Mouse (Mus musculus): ENCODE measurements around the gene Marveld3.

Marveld3 gene

DNA sequence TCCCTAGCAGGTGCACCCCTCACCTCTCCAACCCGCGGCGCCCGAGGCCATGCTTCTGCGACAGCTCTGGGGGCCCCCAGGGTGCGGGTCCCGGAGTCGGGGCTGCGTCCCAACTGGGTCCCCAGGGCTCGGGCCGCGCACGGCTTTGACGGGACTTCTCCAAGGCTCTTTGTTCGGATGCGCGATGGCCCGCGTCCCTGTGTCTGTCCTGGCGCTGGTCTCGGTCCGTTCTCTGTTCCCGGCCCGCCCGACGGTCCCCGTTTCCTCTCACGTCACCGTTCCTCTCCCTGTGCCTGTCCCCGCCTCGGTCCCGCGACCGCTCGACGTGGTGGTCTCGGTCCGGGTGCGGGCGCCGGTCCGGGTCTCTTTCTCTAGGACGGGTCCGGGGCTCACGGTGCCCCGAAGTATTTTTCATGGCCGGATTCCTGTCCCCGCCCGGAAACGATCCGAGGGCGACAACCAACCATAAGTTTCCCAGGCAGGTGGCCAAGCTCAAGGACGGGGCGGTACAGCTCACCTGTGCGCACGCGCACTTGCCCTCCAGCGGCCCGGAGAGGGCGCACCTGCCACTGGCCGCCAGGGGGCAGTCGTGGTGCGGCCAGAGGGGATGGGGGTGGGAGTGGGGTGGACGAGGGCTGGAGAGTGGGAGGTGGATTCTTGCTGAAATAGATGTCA, at the start of gene Marveld3:
Gene Marveld3 (minus strand): TSS at position 511 of the 675 bp plus-strand sequence.
- DNase-seq, result peak; percentile 91

GRCm38 (mm10) chr8:110010868-110011267, 48.9 kb upstream of the Marveld3 start:
- DNase-seq, result peak; percentile 81

- DNase-seq, result no peak
Observed at GRCm38 (mm10) chr8:110008995-110009446, 47.0 kb upstream of the Marveld3 start.

DNA sequence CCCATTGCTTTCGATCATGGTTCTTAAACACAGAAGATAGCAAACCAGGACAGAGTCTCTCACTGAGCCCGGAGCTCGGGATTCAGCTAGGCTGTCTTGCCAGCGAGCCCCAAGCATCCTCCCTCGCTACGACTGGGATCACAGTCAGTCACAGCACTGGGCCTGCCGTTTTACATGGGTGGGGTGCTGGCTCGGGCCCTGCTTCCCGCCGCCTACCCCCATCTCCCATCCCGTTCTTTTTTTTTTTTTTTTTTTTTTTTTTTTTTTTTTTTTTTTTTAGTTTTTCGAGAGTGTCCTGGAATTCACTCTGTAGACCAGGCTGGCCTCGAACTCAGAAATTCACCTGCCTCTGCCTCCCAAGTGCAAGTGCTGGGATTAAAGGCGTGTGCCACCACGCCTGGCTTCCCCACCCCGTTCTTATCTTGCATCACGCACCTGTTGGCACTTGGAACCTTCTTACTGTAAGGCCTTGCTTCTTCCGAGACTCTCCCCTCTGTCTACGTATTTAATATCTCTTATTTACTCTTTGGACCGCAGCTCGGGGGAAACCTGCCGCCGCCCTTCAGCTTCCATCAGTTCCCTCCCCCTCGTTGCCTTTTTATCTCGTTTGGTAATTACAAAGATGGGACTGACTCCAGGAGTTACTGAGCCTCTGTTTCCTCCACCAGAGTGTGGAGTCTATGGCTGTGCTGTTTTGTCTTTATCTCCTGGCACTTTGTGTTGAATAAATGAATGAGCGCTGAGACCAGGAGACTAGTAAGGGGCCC, 46.4 kb upstream of the Marveld3 start:
- DNase-seq, result peak; percentile 75

DNA sequence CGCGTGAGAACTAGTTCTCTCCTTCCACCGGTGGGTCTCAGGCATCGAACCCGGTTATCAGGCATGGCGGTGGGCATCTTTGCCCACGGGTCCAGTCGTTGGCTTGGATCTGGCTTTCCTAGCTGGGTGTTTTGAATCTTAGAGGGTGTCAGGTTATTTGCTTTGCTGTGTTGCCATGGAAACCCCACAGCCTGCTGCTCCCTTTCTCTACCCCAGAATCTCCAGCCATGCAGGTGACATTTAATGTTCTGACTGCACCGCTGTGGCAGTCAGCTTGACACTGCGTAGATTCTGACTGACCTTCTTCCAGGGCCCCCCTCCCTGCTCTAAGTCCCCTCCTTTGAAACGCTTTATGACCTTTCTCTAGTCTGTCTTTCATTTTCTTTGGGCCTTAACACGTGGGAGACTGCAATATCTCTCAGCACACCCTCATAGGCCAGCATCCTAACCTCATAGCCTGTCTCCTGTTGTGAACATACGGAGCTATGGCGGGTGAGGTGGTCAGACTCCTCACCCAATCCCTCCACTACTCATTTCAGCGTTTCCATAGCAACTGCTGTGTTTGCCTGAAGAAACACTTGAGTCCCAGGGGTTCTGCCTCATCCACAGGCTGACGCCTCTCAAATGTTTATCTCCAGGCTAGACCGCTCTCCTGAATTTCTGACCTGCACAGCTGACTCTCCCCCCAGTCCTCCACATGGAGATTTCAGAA, 44.5 kb upstream of the Marveld3 start:
- no peak for DNase-seq

DNA sequence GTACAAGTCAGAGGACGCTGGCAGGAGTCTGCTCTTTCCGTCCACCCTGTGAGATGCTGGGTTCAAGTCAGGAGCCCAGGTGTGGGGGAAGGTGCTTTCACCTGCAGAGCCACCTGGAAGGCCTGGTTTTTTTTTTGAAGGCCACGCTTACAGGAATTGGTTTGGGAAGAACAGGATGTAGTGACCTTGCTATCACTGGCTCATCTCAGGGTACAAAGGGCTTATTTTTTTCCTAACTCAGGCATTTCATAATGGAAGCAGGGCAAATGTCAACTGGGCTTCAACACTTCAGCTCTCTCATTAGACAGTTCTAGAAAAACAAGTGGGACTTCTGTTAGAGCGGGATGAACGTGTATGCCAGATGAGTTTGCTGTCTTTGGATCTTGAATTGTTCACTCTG, 42.3 kb upstream of the Marveld3 start:
- DNase-seq, result no peak

DNA sequence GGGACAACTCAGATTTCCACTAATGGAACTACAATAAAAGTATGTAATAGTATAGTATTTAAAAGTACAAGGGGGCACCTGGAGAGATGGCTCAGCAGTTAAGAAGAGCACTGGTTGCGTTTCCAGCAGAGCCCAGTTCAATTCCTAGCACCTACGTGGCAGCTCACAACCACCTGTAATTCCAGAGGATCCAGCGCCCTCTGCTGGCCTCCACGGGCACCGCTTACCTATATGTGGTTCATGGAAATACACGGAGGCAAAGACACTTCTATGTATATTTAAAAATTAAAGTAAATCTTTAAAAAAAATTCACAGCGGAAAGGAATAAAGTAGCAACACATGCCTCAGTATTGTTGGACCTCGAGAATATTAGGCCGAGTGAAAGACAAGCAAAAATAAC, 41.0 kb upstream of the Marveld3 start:
- DNase-seq, result no peak

DNA sequence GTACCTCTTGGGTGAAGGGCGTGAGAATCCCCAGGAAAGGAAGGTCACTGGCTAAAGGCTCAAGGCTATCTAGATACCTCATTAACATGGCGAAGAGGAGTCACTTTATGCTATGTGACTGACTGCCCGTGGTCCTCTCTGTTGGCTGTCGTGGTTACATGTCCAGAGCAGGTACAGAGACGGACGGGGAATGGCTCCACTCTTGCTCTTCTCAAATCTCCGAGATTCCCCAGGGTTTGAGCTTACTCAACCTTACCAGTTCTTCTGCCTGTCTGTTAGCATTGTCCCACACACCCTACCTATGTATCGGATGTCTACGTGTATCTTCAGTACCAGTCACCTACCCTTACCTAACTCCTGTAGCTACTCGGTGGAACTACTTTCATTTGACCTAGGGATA, 38.0 kb upstream of the Marveld3 start:
- DNase-seq, result no peak

DNA sequence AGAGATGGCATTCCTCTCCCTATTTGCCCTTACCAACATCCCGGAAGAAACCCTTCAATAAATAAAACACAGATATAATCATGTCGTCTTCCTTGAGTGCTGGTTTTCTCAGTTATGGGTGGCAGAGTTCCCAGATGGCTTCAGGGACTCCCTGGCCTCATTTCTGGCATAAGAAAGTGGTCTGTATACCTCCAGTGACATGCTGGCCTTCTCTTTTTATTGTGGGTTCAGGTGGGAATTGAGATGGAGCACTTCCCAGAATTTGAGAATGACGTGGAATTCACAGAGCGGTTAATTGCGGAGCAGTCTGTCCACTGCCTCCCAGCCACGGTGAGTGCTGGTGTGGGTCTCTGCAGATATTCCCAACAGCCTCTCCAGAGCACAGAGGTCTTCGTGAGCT, 36.1 kb upstream of the Marveld3 start:
- no peak for DNase-seq

DNA sequence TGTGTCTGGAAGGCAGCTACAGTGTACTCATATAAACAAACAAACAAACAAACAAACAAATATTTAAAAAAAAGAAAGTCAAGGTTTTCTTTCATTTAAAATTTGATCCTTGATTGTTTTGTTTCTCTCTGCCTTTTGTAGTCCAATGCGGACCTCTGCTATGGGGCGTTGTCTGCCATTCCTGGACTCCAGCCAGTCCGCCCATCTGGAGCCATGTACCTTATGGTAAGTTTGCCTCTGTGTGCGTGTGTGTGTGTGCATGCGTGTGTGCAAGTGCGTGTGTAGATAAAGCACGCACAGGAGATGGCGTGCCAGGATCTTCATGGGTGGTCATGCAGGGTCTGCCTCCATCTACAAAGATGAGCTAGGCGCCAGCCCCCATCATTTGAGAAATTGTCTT, 35.4 kb upstream of the Marveld3 start:
- DNase-seq, result peak; percentile 48

DNA sequence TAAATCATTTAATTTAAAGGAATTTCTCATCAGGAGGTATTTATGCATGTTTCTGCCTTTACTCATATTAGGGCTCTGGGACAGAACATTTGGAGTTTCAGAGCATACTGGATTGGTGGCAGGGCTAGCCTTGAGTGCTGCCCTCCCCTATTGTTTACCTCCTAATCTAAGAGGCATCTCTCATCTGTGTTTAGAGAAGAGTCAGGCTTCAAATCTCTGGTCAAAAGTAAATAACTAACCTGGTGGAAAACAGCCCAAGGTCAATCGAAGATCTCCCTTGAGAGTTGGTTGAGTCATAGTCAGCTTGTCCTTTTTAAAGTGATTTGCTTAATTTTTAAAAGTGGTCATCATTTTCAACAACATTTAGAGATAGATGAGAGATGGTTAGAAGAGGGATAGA, 30.9 kb upstream of the Marveld3 start:
- DNase-seq, result no peak

- DNase-seq, result peak; percentile 52
Observed at GRCm38 (mm10) chr8:109992166-109992565, 30.2 kb upstream of the Marveld3 start.

- peak; percentile 74 for DNase-seq
Observed at GRCm38 (mm10) chr8:109990224-109990623, 28.2 kb upstream of the Marveld3 start, which contains the start of gene Tat. TSS of gene Tat (plus strand) at chr8:109990437.

GRCm38 (mm10) chr8:109989151-109989550, 27.1 kb upstream of the Marveld3 start:
- DNase-seq, result peak; percentile 66

GRCm38 (mm10) chr8:109987776-109988175, 25.8 kb upstream of the Marveld3 start:
- DNase-seq, result peak; percentile 85

- peak; percentile 91 for DNase-seq
Observed at GRCm38 (mm10) chr8:109986384-109986783, 24.4 kb upstream of the Marveld3 start.

DNA sequence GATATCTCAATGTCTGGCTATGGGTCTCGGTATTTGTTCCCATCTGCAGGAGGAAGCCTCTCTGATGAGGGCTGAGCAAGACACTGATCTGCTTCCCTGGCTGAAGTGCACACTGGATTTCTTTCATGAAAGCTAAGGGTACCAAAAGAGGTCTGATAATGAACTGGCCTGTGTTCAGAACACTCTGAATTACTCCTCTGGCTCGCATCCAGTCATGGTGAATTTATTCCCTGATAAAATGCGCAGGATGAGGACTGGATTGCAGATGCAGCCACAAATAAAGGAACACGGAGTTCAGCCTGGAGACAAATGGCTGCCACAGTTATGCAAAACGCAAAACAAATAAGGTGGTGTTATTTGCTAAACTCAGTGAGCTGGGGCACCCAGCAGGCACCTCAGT, 21.9 kb upstream of the Marveld3 start:
- peak; percentile 82 for DNase-seq

GRCm38 (mm10) chr8:109982386-109983105, 20.5 kb upstream of the Marveld3 start:
- DNase-seq, result peak; percentile 63

GRCm38 (mm10) chr8:109979339-109979738, 17.3 kb upstream of the Marveld3 start:
- peak; percentile 15 for DNase-seq

- DNase-seq, result no peak
Observed at GRCm38 (mm10) chr8:109972901-109973300, 10.9 kb upstream of the Marveld3 start.

GRCm38 (mm10) chr8:109970323-109970722, 8.3 kb upstream of the Marveld3 start:
- DNase-seq, result peak; percentile 1

DNA sequence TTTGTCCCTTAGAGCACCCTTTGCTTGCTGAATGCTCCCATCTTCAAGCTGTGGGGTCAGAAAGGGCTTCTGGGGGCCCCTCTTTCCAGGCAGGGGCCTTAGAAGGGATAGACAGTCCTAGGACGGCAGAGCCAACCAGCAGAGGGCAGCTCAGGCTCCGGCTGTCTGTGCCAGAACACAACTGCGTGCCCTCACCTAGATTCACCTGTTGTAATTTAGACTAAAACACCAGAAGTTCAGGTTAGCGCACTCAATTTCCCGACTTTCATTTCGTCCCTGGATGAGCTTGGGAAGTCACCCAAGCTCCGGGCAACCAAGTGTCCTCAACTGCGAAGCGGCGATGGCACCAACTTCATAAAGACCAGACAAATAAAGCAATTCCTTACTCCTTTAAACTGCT, 6.8 kb upstream of the Marveld3 start:
- DNase-seq, result peak; percentile 61

DNA sequence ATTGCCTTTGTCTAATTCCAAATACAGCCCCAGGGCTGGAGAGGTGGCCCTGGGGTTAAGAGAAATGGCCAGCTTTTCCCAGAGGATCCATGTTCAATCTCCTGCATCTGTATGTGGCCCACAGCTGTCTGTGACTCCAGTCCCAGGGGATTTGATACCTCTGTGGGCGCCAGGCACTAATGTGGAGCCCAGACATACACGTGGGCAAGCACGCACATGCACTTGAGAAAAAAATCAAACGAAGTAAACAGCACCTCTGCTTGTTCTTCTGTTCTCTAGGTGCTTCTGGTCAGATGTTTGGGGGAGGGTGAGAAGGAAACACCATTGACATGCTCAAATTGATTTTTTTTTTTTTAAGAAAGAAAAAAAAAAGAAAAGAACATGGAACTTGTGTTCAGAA, 2.1 kb upstream of the Marveld3 start:
- peak; percentile 66 for DNase-seq
